Mouse (Mus musculus): ENCODE measurements around the gene Rp9.

DNA sequence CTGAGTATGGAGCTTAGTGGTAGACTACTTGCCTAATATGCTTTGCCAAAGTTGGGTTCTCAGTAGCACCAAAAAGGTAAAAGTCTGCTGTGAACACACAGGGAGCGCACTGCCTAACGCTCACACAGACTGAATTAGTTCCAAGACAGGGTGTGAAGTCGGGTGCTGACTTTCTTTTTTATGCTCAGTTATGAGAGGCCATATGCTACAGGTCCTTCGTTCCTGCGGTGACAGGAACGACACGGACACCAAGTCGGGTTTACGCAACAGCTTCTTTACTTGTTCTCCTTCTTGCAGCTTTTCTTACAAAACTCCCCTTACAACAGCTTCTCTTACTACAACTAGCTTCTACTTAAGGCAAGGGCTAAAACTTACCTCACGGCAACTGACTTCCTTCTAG, 26.4 kb downstream of the Rp9 start:
- no peak for TF ChIP-seq CTCF (IDR thresholded peaks at IDR 0.05; ENCODE audit: borderline replicate concordance, control insufficient read depth, extremely low read depth, insufficient read depth, low read length, poor library complexity)
- no peak for TF ChIP-seq POLR2A (IDR thresholded peaks at IDR 0.05; ENCODE audit: control insufficient read depth, extremely low read depth, insufficient read depth, low read length, poor library complexity)

Data from thymus, adult 2 months (tissue).